Mouse (Mus musculus) thymus, postnatal 10 days (tissue): ENCODE measurements around the gene Ust.

ENCODE experiments used
- DNase-seq, 2 experiments: peaks; one replicate each; pipeline ENCODE4 v3.0.0; 2021; ENCODE audit warnings: low spot score in 2 of 2

Ust gene

GRCm38 (mm10) chr10:8226650-8227049, 292.0 kb downstream of the Ust start:
- DNase-seq: peak; percentile 47 to 52

GRCm38 (mm10) chr10:8224641-8225040, 294.0 kb downstream of the Ust start:
- DNase-seq: no peak

- no peak for DNase-seq
Measured at GRCm38 (mm10) chr10:8224046-8224445, 294.6 kb downstream of the Ust start.

GRCm38 (mm10) chr10:8216946-8217345, 301.7 kb downstream of the Ust start:
- DNase-seq: no peak

- DNase-seq: no peak
Measured at GRCm38 (mm10) chr10:8215181-8215580, 303.4 kb downstream of the Ust start.

- DNase-seq: peak; percentile 87 to 89
Measured at GRCm38 (mm10) chr10:8213906-8214421, 304.7 kb downstream of the Ust start.

- peak in 1 of 2 experiments; percentile 11 for DNase-seq
Measured at GRCm38 (mm10) chr10:8213266-8213905, 305.2 kb downstream of the Ust start.

- DNase-seq: no peak
Measured at GRCm38 (mm10) chr10:8212611-8213226, 305.9 kb downstream of the Ust start.

- no peak for DNase-seq
Measured at GRCm38 (mm10) chr10:8211694-8212093, 306.9 kb downstream of the Ust start.

GRCm38 (mm10) chr10:8210366-8210765, 308.3 kb downstream of the Ust start:
- no peak for DNase-seq

GRCm38 (mm10) chr10:8207358-8207757, 311.3 kb downstream of the Ust start:
- no peak for DNase-seq

GRCm38 (mm10) chr10:8203681-8204080, 314.9 kb downstream of the Ust start:
- DNase-seq: no peak

- DNase-seq: no peak
Measured at GRCm38 (mm10) chr10:8199816-8200215, 318.8 kb downstream of the Ust start.

GRCm38 (mm10) chr10:8199026-8199756, 319.4 kb downstream of the Ust start:
- DNase-seq: no peak

GRCm38 (mm10) chr10:8197661-8198060, 321.0 kb downstream of the Ust start:
- no peak for DNase-seq

- peak in 1 of 2 experiments; percentile 53 for DNase-seq
Measured at GRCm38 (mm10) chr10:8196300-8196699, 322.3 kb downstream of the Ust start.

- no peak for DNase-seq
Measured at GRCm38 (mm10) chr10:8195730-8196129, 322.9 kb downstream of the Ust start.

- no peak for DNase-seq
Measured at GRCm38 (mm10) chr10:8189331-8189981, 329.2 kb downstream of the Ust start.

- DNase-seq: no peak
Measured at GRCm38 (mm10) chr10:8185586-8185985, 333.0 kb downstream of the Ust start.

GRCm38 (mm10) chr10:8184711-8185110, 333.9 kb downstream of the Ust start:
- peak; percentile 34 to 49 for DNase-seq

- DNase-seq: no peak
Measured at GRCm38 (mm10) chr10:8183171-8183570, 335.5 kb downstream of the Ust start.

GRCm38 (mm10) chr10:8181596-8182185, 336.9 kb downstream of the Ust start:
- DNase-seq: no peak
